Mouse (Mus musculus) liver, embryonic 16.5 days (tissue): Measurements from ENCODE around the gene Olfr66. TPM values are rescaled to one million over a fixed set of nuclear protein-coding genes. Genes with fewer than 3 reads are reported as not detected.

Experiments used
- ATAC-seq: fragments of 200-750 bp; cut with Nextera tagmentation; 2 replicates; pipeline ENCODE4 v1.8.0; 2017; ENCODE audit warnings: low read depth, mild to moderate bottlenecking, moderate number of reproducible peaks, moderate library complexity
- H3K27ac ChIP-seq: fragments of 300-500 bp; sonication (generic); 2 replicates; pipeline ENCODE4 v1.5.1; 2014; ENCODE audit warnings: mild to moderate bottlenecking, low read length
- H3K27me3 ChIP-seq: fragments of 300-500 bp; sonication (generic); 2 replicates; pipeline ENCODE4 v1.6.1; 2014; ENCODE audit warnings: low read depth, low read length, mixed read lengths; ENCODE audit not compliant: control insufficient read depth, insufficient read depth
- H3K36me3 ChIP-seq: fragments of 300-500 bp; sonication (generic); 2 replicates; pipeline ENCODE4 v1.6.1; 2014; ENCODE audit warnings: mild to moderate bottlenecking; ENCODE audit not compliant: control insufficient read depth, insufficient read depth
- H3K4me1 ChIP-seq: fragments of 300-500 bp; sonication (generic); 2 replicates; pipeline ENCODE4 v1.6.1; 2014; ENCODE audit warnings: low read depth, low read length, mixed read lengths; ENCODE audit not compliant: control insufficient read depth
- H3K4me2 ChIP-seq: fragments of 300-500 bp; sonication (generic); 2 replicates; pipeline ENCODE4 v1.6.1; 2014; ENCODE audit warnings: low read depth, low read length, mixed read lengths
- H3K4me3 ChIP-seq: fragments of 300-500 bp; sonication (generic); 2 replicates; pipeline ENCODE4 v1.5.1; 2014; ENCODE audit warnings: low read depth, mild to moderate bottlenecking, low read length
- H3K9ac ChIP-seq: fragments of 300-500 bp; sonication (generic); 2 replicates; pipeline ENCODE4 v1.6.1; 2014; ENCODE audit warnings: low read depth, low read length
- H3K9me3 ChIP-seq: fragments of 300-500 bp; sonication (generic); replicated peaks from 2 replicates; pipeline ENCODE4 v1.6.1; 2016; ENCODE audit warnings: low read length; ENCODE audit not compliant: control insufficient read depth
- WGBS: fragments of 180-500 bp; shearing (Covaris S2); extraction: QIAGEN DNeasy Blood & Tissue Kit; methylation state at CpG from one replicate; pipeline ENCODE4 v1.1.7; 2014; ENCODE audit not compliant: insufficient replicate concordance; 5-methylcytosine and 5-hydroxymethylcytosine counted together
- polyA plus RNA-seq: library from polyadenylated mRNA; unstranded; fragments of >200 nt; fragmentation: Nextera tagmentation; extraction: Ambion mirVana; gene quantifications from 2 replicates; pipeline ENCODE4 v1.2.1, GENCODE M21; 2015

Olfr66 gene
- polyA plus RNA-seq, 1 experiment from 2014 or later = not detected

DNA sequence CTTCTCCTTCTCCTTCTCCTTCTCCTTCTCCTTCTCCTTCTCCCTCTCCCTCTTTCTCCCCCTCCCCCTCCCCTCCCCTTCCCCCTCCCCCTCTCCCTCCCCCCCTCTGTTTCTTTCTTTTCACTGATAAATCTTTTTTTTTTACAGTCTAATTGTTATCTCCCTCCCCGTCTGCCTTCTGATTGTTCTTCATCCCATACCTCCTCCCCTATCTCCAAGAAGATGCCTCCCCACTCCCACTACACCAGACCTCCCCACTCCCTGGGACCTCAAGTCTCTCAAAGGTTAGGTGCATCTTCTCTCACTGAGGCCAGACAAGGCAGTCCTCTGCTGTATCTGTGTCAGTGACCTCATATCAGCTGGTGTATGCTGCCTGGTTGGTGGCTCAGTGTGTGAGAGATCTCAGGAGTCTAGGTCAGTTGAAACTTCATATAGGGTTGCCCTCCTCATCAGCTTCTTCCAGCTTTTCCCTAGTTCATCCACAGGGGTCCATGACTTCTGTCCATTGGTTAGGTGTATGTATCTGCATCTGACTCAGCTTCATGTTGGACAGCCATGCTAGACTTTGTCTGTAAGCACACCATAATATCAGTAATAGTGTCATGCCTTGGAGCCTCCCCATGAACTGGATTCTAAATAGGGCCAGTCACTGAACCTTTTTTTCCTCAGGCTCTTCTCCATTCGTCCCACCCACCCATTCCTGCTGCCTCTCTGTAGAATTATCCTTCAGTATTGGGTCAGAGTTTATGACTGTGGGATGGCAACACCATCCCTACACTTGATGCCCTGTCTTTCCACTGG is 41.3 kb downstream of the Olfr66 start:
- Histone ChIP-seq H3K9me3 (no peaks in the 10 kb centered on the region), H3K4me1 (peaks cover 23% of the 10 kb centered on the region), H3K27ac (peak overlapping the region; percentile 67), H3K27me3 (no peaks in the 10 kb centered on the region), H3K4me3 (no peak overlapping the region), H3K4me2 (0 out of 2 replicates have a peak overlapping the region, but pooled peaks have one; percentile 6), H3K36me3 (no peaks in the 10 kb centered on the region), H3K9ac (peak overlapping the region; percentile 40)
- 19% methylated on average over 2 of the region's 2 CpGs for WGBS
- ATAC-seq = peak; percentile 73

DNA sequence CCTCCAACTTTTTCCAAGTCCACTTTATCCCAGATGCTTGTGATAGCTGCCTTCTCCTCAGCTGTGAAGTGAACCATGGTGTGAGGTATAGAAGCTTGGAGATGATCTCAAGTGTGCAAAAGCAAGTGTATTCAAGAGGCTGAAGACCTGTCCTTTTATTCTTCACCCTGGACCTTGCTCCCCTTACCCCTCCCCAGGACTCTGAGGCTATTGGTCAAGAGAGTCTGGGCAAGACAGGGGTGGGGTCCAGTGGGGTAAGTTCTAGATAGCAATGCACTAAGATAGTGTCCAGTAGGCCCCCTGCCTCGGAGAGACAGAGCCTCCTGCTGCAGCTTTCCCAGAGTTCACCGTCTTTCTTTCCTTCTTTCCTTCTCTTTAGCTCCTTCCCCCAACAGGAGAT is 43.0 kb downstream of the Olfr66 start, which contains the start of gene Hbb-bh1:
Gene Hbb-bh1, minus strand, starts transcription at position 131 of the 400 bp plus-strand sequence.
- H3K4me3 ChIP-seq = no peak within 1 kb of the TSS
- H3K9ac ChIP-seq = no peak within 1 kb of the TSS; the same call in 1 of the 2 replicates
- H3K4me1 ChIP-seq = peaks cover 18% of the 10 kb centered on the region
- no peaks in the 10 kb centered on the region for H3K36me3 ChIP-seq
- H3K9me3 ChIP-seq = no peaks in the 10 kb centered on the region
- H3K27ac ChIP-seq = peak within 1 kb of the TSS; percentile 33
- H3K27me3 ChIP-seq = no peaks in the 10 kb centered on the region
- no peak within 1 kb of the TSS for H3K4me2 ChIP-seq
- ATAC-seq = no peak
- 62% methylated on average over 2 of the region's 2 CpGs for WGBS

DNA sequence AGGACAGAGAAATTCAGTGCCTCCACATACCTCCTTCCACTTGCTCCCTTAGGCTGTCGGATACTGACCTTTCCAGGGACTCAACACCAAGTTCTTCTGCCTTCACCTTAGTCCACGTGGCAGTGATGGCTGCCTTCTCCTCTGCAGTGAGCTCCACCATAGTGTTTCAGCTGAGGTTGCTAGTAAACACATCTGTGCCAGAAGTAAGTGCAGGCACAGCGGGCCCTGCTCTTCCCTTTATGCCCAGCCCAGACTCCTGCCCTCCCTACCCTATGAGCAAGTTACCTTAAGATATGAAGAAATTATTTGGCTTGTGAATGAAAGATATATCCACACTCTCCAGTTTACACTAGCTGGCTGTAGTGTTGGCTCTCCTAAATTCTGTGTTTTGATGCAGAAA is 45.8 kb downstream of the Olfr66 start, which contains the start of gene Hbb-bh2:
Gene Hbb-bh2, minus strand, starts transcription at position 253 of the 400 bp plus-strand sequence.
- Histone ChIP-seq H3K36me3 (no peaks in the 10 kb centered on the region), H3K4me2 (no peak within 1 kb of the TSS), H3K4me3 (no peak within 1 kb of the TSS), H3K9me3 (no peaks in the 10 kb centered on the region), H3K27me3 (no peaks in the 10 kb centered on the region), H3K27ac (peak within 1 kb of the TSS; percentile 49; the same call in 1 of the 2 replicates), H3K4me1 (peaks cover 18% of the 10 kb centered on the region), H3K9ac (0 out of 2 replicates have a peak within 1 kb of the TSS, but pooled peaks have one; percentile 22)
- ATAC-seq = no peak
- 63% methylated on average over 3 of the region's 3 CpGs for WGBS

Other genes starting within 250 kb of the Olfr66 start
- not detected in 2 replicates for gene Olfr622, start 243.6 kb downstream of the Olfr66 start, polyA plus RNA-seq
- not detected in 2 replicates for gene Olfr623, start 222.6 kb downstream of the Olfr66 start, polyA plus RNA-seq
- gene Olfr624, start 215.1 kb downstream of the Olfr66 start, polyA plus RNA-seq = 0.02 TPM in 2 replicates
- gene Olfr625-ps1, start 203.5 kb downstream of the Olfr66 start, polyA plus RNA-seq = not detected in 2 replicates
- not detected in 2 replicates for gene Olfr243, start 171.6 kb downstream of the Olfr66 start, polyA plus RNA-seq
- gene Olfr628, start 155.9 kb downstream of the Olfr66 start, polyA plus RNA-seq = not detected in 2 replicates
- 0.07 TPM in 1 of 2 replicates, not detected in the other for gene Olfr629, start 141.3 kb downstream of the Olfr66 start, polyA plus RNA-seq
- not detected in 2 replicates for gene Olfr630, start 128.9 kb downstream of the Olfr66 start, polyA plus RNA-seq
- not detected in 2 replicates for gene Olfr69, start 114.7 kb downstream of the Olfr66 start, polyA plus RNA-seq
- gene Olfr68, start 106.6 kb downstream of the Olfr66 start, polyA plus RNA-seq = not detected in 2 replicates
- not detected in 2 replicates for gene Olfr67, start 94.4 kb downstream of the Olfr66 start, polyA plus RNA-seq
- 43,947 and 47,652 TPM in 2 replicates for gene Hbb-bt, start 72.3 kb downstream of the Olfr66 start, polyA plus RNA-seq
- 113,562 and 115,549 TPM in 2 replicates for gene Hbb-bs, start 58.2 kb downstream of the Olfr66 start, polyA plus RNA-seq
- 0.22 TPM in 1 of 2 replicates, not detected in the other for gene Hbb-bh2, start 45.7 kb downstream of the Olfr66 start, polyA plus RNA-seq
- 24.9 and 31.8 TPM in 2 replicates for gene Hbb-bh1, start 43.1 kb downstream of the Olfr66 start, polyA plus RNA-seq
- gene Hbb-y, start 33.0 kb downstream of the Olfr66 start, polyA plus RNA-seq = 114 and 115 TPM in 2 replicates
- gene Olfr64, start 8.2 kb upstream of the Olfr66 start, polyA plus RNA-seq = not detected in 2 replicates
- not detected in 2 replicates for gene Olfr65, start 17.2 kb upstream of the Olfr66 start, polyA plus RNA-seq
- 0.13 TPM in 1 of 2 replicates, not detected in the other for gene Olfr631, start 42.6 kb upstream of the Olfr66 start, polyA plus RNA-seq
- gene Olfr632, start 48.1 kb upstream of the Olfr66 start, polyA plus RNA-seq = 0.18 and 0.29 TPM in 2 replicates
- gene Olfr633, start 58.2 kb upstream of the Olfr66 start, polyA plus RNA-seq = not detected in 2 replicates
- not detected in 2 replicates for gene Olfr635, start 84.9 kb upstream of the Olfr66 start, polyA plus RNA-seq
- gene Olfr638, start 112.5 kb upstream of the Olfr66 start, polyA plus RNA-seq = not detected in 2 replicates
- gene Olfr639, start 131.1 kb upstream of the Olfr66 start, polyA plus RNA-seq = not detected in 2 replicates
- not detected in 2 replicates for gene Olfr640, start 139.3 kb upstream of the Olfr66 start, polyA plus RNA-seq
- gene Olfr641, start 149.2 kb upstream of the Olfr66 start, polyA plus RNA-seq = not detected in 2 replicates
- not detected in 2 replicates for gene Olfr642, start 166.4 kb upstream of the Olfr66 start, polyA plus RNA-seq
- gene 4930516K23Rik, start 175.2 kb upstream of the Olfr66 start, polyA plus RNA-seq = not detected in 2 replicates
- not detected in 2 replicates for gene Olfr644, start 185.6 kb upstream of the Olfr66 start, polyA plus RNA-seq
- not detected in 2 replicates for gene Olfr645, start 199.2 kb upstream of the Olfr66 start, polyA plus RNA-seq
- not detected in 2 replicates for gene Olfr646, start 218.6 kb upstream of the Olfr66 start, polyA plus RNA-seq
- gene Ubqln5, start 243.6 kb upstream of the Olfr66 start, polyA plus RNA-seq = not detected in 2 replicates